24 mouse cellular contexts compared by ENCODE assay signal in genomic region chr2:152193346-152193710, GRCm38 (mm10).
"Had no signal": no experiment of that assay in that cellular context is flagged by ENCODE, and none has a peak within 500 bp of the region (broad histone marks: within the 10 kb centered on the region; RNA-seq: fewer than 3 reads in every experiment).

No protein-coding gene starts in this region.

- H3K4me3 ChIP-seq: heart, embryonic 13.5 days; heart, embryonic 15.5 days; hindbrain, embryonic 13.5 days; hindbrain, embryonic 15.5 days; kidney, embryonic 15.5 days; layer of hippocampus, adult 2 months; left cerebral cortex, adult 2 months; limb, embryonic 10.5 days; limb, embryonic 12.5 days; liver, embryonic 13.5 days; liver, embryonic 15.5 days had no signal

- H3K27ac ChIP-seq: heart, embryonic 13.5 days; heart, embryonic 15.5 days; hindbrain, embryonic 13.5 days; hindbrain, embryonic 15.5 days; hindbrain, postnatal 0 days; kidney, embryonic 15.5 days; kidney, postnatal 0 days; layer of hippocampus, adult 2 months; left cerebral cortex, adult 2 months; limb, embryonic 10.5 days; limb, embryonic 12.5 days; liver, embryonic 13.5 days; liver, embryonic 15.5 days had no signal

- DNase-seq: gastrocnemius, postnatal 14 days; gastrocnemius, postnatal 36 days; heart, adult 18-20 months; heart, postnatal 14 days; heart, postnatal 36 days; kidney, adult 11 months; kidney, adult 2 months; kidney, adult 9 months; kidney, postnatal 14 days; kidney, postnatal 36 days; liver; liver, embryonic 13.5 days had no signal
